Mouse (Mus musculus) kidney, adult 2 months (tissue): ENCODE measurements at regions not wholly inside any gene's neighbourhood (a gene's known extent, or its start where the extent isn't known, plus 50 kb on each side); places are given as distances from the start of the nearest gene placed in this dataset.

ENCODE experiments used
- CTCF ChIP-seq: fragments of 200-500 bp; conservative IDR thresholded peaks from 2 replicates; pipeline ENCODE4 v1.5.1; 2011; ENCODE audit warnings: low read depth, mild to moderate bottlenecking, control low read depth, low read length, moderate library complexity, mixed read lengths; ENCODE audit not compliant: insufficient read depth, insufficient read length
- POLR2A ChIP-seq: fragments of 200-500 bp; IDR thresholded peaks from one replicate; pipeline ENCODE4 v1.6.1; 2011; ENCODE audit warnings: low read depth, low read length, control low read depth

- TF ChIP-seq CTCF (no peak), POLR2A (no peak)
Observed at GRCm38 (mm10) chr6:52104141-52104540, 54.0 kb downstream of the Hoxa1 start.
